Mouse (Mus musculus) spleen, adult 2 months (tissue): ENCODE measurements around the gene Prx.
A peak's percentile ranks its signal among the peaks of the same experiment; 100 is the strongest.

ENCODE experiments used
- CTCF ChIP-seq: fragments of 200-500 bp; IDR thresholded peaks from 2 replicates; pipeline ENCODE4 v1.5.1; 2011; ENCODE audit warnings: mild to moderate bottlenecking, inconsistent platforms; ENCODE audit not compliant: insufficient read depth, insufficient read length, insufficient replicate concordance; ENCODE audit errors: extremely low read depth
- POLR2A ChIP-seq: fragments of 200-500 bp; IDR thresholded peaks from 2 replicates; pipeline ENCODE4 v1.6.1; 2011; ENCODE audit warnings: low read depth, low read length, inconsistent platforms

DNA sequence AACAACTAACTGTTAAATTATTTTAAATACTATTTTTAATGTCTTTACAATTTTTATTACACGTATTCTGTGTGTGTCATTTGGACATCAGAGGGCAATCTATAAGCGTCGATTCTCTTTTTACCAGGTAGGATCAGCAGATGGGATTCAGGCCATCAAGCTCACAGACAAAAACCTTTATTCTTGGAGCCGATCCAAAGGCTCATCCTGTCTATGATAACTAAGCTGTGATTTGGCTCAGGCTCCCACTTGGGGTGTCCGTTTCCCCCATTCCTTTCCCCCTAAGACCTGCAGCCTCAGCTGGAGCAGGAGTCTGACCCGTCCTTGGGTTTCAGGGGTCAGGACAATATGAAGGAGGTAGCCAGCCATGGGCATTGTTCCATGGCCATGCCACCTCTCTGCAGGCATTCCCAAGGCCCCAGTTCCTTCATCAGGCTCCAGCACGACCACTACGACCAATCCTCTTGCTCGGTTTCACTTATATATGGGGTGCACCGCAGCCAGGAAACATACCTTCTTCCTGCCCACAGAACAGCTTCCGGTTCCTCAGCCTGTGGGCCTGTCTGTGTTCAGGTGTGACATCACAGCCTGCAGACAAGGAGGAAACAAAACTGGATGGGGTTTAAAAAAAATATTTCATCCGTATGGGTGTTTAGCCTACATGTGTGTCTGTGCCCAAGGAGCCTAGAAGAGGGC, 45.7 kb downstream of the Prx start:
- peak; percentile 6; the same call in 1 of the 2 replicates for TF ChIP-seq POLR2A
- TF ChIP-seq CTCF, result no peak
